Mouse (Mus musculus) hindbrain, embryonic 14.5 days (tissue): Measurements from ENCODE around the gene Coro2b. TPM values are rescaled to one million over a fixed set of nuclear protein-coding genes. Genes with fewer than 3 reads are reported as not detected.

Experiments used
- ATAC-seq: fragments of 200-750 bp; cut with Nextera tagmentation; 2 replicates; pipeline ENCODE4 v1.8.0; 2017; ENCODE audit warnings: moderate number of reproducible peaks, mild to moderate bottlenecking, moderate TSS enrichment, moderate library complexity; ENCODE audit not compliant: low FRiP score
- DNase-seq: peaks from one replicate; pipeline ENCODE4 v3.0.0-alpha.2; 2015; ENCODE audit warnings: low spot score
- H3K27ac ChIP-seq: fragments of 300-500 bp; sonication (generic); 2 replicates; pipeline ENCODE4 v1.5.1; 2014; ENCODE audit warnings: mild to moderate bottlenecking, moderate library complexity
- H3K27me3 ChIP-seq: fragments of 300-500 bp; sonication (generic); 2 replicates; pipeline ENCODE4 v1.6.1; 2014; ENCODE audit warnings: mild to moderate bottlenecking, low read length, mixed read lengths; ENCODE audit not compliant: control insufficient read depth, insufficient read depth
- H3K36me3 ChIP-seq: fragments of 300-500 bp; sonication (generic); replicated peaks from 2 replicates; pipeline ENCODE4 v1.6.1; 2014; ENCODE audit not compliant: control insufficient read depth, insufficient read depth
- H3K4me1 ChIP-seq: fragments of 300-500 bp; sonication (generic); replicated peaks from 2 replicates; pipeline ENCODE4 v1.6.1; 2014; ENCODE audit warnings: antibody characterized with exemption, low read length, mixed read lengths; ENCODE audit not compliant: control insufficient read depth, insufficient read depth
- H3K4me2 ChIP-seq: fragments of 300-500 bp; sonication (generic); replicated peaks from 2 replicates; pipeline ENCODE4 v1.6.1; 2014; ENCODE audit warnings: mild to moderate bottlenecking, moderate library complexity
- H3K4me3 ChIP-seq: fragments of 300-500 bp; sonication (generic); replicated peaks from 2 replicates; pipeline ENCODE4 v1.5.1; 2014; ENCODE audit warnings: mild to moderate bottlenecking, low read length
- H3K9ac ChIP-seq: fragments of 300-500 bp; sonication (generic); 2 replicates; pipeline ENCODE4 v1.6.1; 2014
- H3K9me3 ChIP-seq: fragments of 300-500 bp; sonication (generic); 2 replicates; pipeline ENCODE4 v1.6.1; 2016; ENCODE audit warnings: low read length; ENCODE audit not compliant: control insufficient read depth
- WGBS: fragments of 180-500 bp; shearing (Covaris S2); extraction: QIAGEN DNeasy Blood & Tissue Kit; methylation state at CpG from one replicate; pipeline ENCODE4 v1.1.7; 2014; 5-methylcytosine and 5-hydroxymethylcytosine counted together
- polyA plus RNA-seq: library from polyadenylated mRNA; unstranded; fragments of >200 nt; fragmentation: Nextera tagmentation; extraction: Ambion mirVana; gene quantifications from 2 replicates; pipeline ENCODE4 v1.2.1, GENCODE M21; 2014

The Coro2b gene
- polyA plus RNA-seq, 1 experiment from 2014 or later = 38.5 TPM

DNA sequence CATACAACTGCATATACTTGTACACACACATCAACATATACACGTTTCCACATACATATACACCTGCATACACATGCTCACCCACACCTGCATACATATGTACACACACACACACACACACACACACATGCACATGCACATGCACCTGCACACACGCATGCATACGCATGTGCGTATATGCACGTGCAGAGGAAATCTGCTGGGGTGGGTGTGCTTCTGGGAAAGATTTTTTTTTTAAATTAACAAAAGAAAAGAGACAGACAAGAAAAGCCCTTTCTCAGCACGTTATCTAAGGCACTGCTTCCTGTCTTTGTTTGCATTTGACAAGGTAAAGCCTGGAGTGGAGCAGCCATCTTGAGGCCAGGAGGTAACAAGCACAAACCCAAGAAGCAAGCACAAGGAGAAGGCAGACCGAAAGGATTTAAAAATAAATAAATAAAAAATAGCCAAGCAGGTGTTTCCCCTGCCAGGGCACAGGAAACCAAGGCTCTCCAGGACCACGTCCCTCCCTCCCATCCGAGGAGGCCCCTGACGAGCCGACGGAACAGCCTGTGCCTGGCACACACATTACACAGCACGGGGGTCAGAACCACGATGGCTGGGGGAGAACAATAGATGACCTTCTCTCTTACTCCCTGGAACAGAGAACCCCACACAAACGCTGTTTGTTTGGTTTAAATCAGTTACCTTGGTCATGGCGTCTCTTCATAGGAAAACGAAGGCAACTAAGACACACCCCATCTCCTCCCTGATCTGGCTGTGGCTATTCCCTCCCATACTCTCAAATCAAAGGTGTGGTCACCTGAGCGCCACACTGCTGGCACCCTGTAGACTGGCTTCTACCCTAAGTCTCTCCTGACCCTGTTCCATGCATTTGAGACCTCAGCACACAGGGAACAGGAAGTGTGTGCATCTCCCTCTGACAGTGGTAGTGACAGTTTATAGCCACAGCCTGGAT is 39.4 kb downstream of the Coro2b start:
- H3K27ac ChIP-seq = peak overlapping the region; percentile 41; the same call in 1 of the 2 replicates
- no peak for ATAC-seq
- H3K4me3 ChIP-seq = no peak overlapping the region
- WGBS = 62% methylated on average over 18 of the region's 18 CpGs
- H3K27me3 ChIP-seq = no peaks in the 10 kb centered on the region
- H3K4me2 ChIP-seq = no peak overlapping the region
- H3K9me3 ChIP-seq = no peaks in the 10 kb centered on the region
- H3K4me1 ChIP-seq = 0 out of 2 replicates have a peak, but pooled peaks cover 3% of the 10 kb centered on the region
- H3K36me3 ChIP-seq = no peaks in the 10 kb centered on the region
- H3K9ac ChIP-seq = no peak overlapping the region
- peak; percentile 40 for DNase-seq

DNA sequence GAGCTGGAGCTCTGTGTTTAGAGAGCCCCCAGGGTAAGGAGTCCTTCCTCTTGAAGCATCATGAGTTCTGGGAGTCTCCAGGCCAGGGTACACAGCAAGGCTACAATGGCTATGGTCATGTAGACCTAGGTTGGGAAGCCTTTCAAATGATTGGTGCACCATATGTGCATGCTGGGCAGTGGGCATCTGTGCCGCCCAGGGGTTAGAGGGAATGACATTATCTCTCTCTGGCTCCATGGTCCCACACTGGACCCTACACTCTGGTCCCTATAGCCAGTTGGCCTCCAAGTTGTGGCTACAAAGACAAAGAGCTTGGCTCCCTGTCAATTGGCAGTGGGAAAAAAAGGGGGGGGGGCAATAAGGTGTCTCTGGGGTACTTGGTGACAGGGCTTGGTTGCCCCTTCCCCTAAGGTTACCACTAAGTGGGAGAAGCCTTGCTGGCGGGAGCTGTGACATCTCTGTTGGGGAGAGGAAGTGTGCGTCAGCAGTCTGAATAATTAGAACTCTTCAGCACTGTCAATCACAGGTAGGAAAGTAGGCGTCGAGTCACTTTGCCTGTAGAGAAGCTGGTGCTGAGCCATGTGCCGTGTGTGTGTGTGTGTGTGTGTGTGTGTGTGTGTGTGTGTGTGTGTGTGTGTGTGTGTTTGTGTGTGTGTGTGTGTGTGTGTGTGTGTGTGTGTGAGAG is 44.4 kb downstream of the Coro2b start:
- H3K4me1 ChIP-seq = peaks cover 10% of the 10 kb centered on the region; the same call in 1 of the 2 replicates
- no peak overlapping the region for H3K4me3 ChIP-seq
- no peaks in the 10 kb centered on the region for H3K36me3 ChIP-seq
- WGBS = 61% methylated on average over 6 of the region's 6 CpGs
- H3K27ac ChIP-seq = no peak overlapping the region
- DNase-seq (no peak), ATAC-seq (no peak)
- no peaks in the 10 kb centered on the region for H3K27me3 ChIP-seq
- no peak overlapping the region for H3K9ac ChIP-seq
- no peaks in the 10 kb centered on the region for H3K9me3 ChIP-seq
- H3K4me2 ChIP-seq = no peak overlapping the region

DNA sequence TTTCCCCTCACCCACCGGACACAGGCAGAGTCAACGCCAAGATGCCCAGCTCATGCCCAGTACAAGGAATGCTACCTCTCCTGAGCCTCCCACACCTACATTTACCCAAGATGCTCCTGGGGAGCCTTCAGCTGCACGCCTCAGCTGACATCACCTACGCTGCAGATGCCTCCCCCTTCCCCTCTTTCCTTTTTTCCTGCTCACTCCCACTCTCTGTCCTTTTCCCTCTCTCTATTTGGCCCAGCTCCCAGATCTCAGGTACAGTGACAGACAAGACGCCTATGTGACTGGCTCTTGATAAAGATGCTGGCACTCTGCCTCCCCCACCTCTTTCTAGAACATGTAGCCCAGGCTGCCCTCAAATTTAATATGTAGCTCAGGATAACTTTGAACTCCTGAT is 45.2 kb downstream of the Coro2b start:
- no peak overlapping the region for H3K9ac ChIP-seq
- peaks cover 10% of the 10 kb centered on the region; the same call in 1 of the 2 replicates for H3K4me1 ChIP-seq
- H3K4me2 ChIP-seq = no peak overlapping the region
- WGBS = 86% methylated on average over 5 of the region's 5 CpGs
- H3K4me3 ChIP-seq = no peak overlapping the region
- H3K27me3 ChIP-seq = no peaks in the 10 kb centered on the region
- no peak for DNase-seq
- no peaks in the 10 kb centered on the region; the same call in 1 of the 2 replicates for H3K36me3 ChIP-seq
- H3K27ac ChIP-seq = no peak overlapping the region
- no peaks in the 10 kb centered on the region for H3K9me3 ChIP-seq
- ATAC-seq = no peak

GRCm38 (mm10) chr9:62491104-62491503 is 45.7 kb downstream of the Coro2b start:
- no peak overlapping the region for H3K27ac ChIP-seq

GRCm38 (mm10) chr9:62484107-62484506 is 52.7 kb downstream of the Coro2b start:
- H3K27ac ChIP-seq = no peak overlapping the region
- H3K36me3 ChIP-seq = peaks cover 2% of the 10 kb centered on the region; the same call in 1 of the 2 replicates
- no peaks in the 10 kb centered on the region for H3K9me3 ChIP-seq
- peaks cover 17% of the 10 kb centered on the region for H3K4me1 ChIP-seq
- 23% methylated on average over 4 of the region's 4 CpGs for WGBS
- no peak overlapping the region for H3K9ac ChIP-seq
- no peak for DNase-seq
- ATAC-seq = peak; percentile 68; the same call in 1 of the 2 replicates
- H3K4me3 ChIP-seq = no peak overlapping the region
- no peak overlapping the region for H3K4me2 ChIP-seq
- no peaks in the 10 kb centered on the region for H3K27me3 ChIP-seq

More at GRCm38 (mm10) chr9:62491104-62491503, 45.7 kb downstream of the Coro2b start:
- Histone ChIP-seq H3K4me1 (peaks cover 10% of the 10 kb centered on the region; the same call in 1 of the 2 replicates), H3K27me3 (no peaks in the 10 kb centered on the region), H3K4me3 (no peak overlapping the region), H3K9me3 (no peaks in the 10 kb centered on the region), H3K36me3 (no peaks in the 10 kb centered on the region; the same call in 1 of the 2 replicates), H3K9ac (no peak overlapping the region), H3K4me2 (no peak overlapping the region)
- DNase-seq (no peak), ATAC-seq (no peak)
- WGBS = 74% methylated on average over 3 of the region's 3 CpGs

DNA sequence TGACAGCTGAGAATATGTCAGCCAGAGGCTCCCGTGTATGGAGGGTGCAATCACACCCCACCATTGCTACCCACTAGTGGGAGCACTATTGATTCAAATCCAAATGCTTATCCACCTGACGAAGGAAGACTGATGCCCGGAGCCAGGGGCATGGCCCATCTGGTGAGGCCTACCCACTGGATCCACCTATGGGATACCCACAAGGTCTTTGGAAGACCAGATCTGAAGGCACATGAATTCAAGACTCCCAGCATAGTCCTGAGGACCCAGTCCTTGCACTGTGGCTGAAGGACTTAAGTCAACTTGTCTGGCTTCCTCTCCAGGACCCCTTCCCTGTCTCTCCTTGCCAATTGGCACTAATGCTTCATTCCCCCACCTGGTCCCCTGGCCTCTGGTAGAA is 54.1 kb downstream of the Coro2b start:
- no peak overlapping the region for H3K4me2 ChIP-seq
- no peak overlapping the region for H3K4me3 ChIP-seq
- peaks cover 11% of the 10 kb centered on the region for H3K4me1 ChIP-seq
- H3K27me3 ChIP-seq = no peaks in the 10 kb centered on the region
- ATAC-seq (no peak), DNase-seq (no peak)
- 81% methylated on average over 3 of the region's 3 CpGs for WGBS
- H3K27ac ChIP-seq = no peak overlapping the region
- H3K36me3 ChIP-seq = peaks cover 2% of the 10 kb centered on the region; the same call in 1 of the 2 replicates
- H3K9me3 ChIP-seq = no peaks in the 10 kb centered on the region
- no peak overlapping the region for H3K9ac ChIP-seq

DNA sequence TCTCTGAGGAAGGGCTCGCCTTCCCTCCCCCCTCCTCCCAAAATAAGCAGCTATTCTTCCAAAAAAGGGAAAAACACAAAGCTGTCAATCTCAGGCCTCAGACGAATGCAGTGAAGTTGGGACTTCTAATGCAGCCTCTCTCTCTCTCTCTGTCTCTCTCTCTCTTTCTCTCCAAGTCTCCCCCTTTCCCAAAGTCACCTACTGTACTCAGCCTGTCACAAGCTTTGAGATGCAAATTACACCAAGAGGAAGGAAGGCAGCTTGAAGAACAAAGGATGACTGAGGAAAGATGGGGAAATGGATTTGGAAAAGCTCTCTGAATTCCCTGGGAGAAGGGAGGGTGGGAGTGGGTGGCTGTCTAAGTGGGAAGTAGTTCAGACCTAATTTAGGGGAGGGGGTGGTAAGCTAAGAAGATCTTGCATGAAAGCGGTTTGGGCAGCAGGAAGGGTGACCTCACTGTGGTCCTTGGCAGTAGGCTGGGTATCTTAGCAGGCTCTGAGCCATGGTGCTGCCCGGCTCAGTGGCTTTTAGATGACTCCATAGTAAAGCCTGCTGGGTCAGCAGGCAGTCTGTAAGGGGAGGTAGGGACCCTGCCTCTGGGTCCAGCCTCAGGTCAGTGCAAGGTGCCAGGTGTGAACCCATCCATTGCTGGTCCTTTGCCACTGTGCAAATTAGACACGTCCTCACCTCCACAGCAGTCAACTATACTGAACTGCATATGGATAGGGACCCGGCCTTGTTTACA is 55.8 kb downstream of the Coro2b start:
- 0 out of 2 replicates have a peak overlapping the region, but pooled peaks have one; percentile 20 for H3K27ac ChIP-seq
- no peaks in the 10 kb centered on the region for H3K9me3 ChIP-seq
- H3K36me3 ChIP-seq = peaks cover 2% of the 10 kb centered on the region; the same call in 1 of the 2 replicates
- H3K4me3 ChIP-seq = no peak overlapping the region
- H3K4me1 ChIP-seq = peaks cover 20% of the 10 kb centered on the region
- ATAC-seq (no peak), DNase-seq (no peak)
- H3K27me3 ChIP-seq = no peaks in the 10 kb centered on the region
- no peak overlapping the region for H3K9ac ChIP-seq
- no peak overlapping the region for H3K4me2 ChIP-seq
- 51% methylated on average over 6 of the region's 6 CpGs for WGBS

DNA sequence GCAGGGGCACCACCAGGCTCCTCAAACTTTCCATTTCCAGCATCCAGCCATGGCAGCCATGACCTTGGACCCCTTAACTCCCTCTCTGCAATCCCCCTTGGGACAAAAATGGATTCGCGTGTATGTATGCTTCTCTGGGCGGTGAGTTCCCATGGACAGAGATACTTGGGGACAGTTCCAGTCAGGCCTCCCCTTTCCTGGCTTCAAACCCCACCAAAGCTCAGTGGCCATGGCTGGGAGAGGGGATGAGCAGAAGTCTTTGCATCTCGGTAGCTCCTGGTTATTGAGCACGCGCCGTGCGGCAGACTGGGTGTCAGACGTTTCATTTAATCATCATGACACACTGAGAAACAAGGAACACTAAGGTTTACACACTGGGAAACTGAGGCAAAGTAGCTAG is 56.7 kb downstream of the Coro2b start:
- ATAC-seq (no peak), DNase-seq (no peak)
- Histone ChIP-seq H3K4me3 (no peak overlapping the region), H3K4me1 (peaks cover 20% of the 10 kb centered on the region), H3K9me3 (no peaks in the 10 kb centered on the region), H3K36me3 (0 out of 2 replicates have a peak, but pooled peaks cover 2% of the 10 kb centered on the region), H3K27me3 (no peaks in the 10 kb centered on the region), H3K4me2 (no peak overlapping the region), H3K27ac (no peak overlapping the region), H3K9ac (no peak overlapping the region)
- WGBS = 79% methylated on average over 9 of the region's 9 CpGs
